Mouse (Mus musculus): Measurements from ENCODE around the gene Rnf5. TPM values are rescaled to one million over a fixed set of nuclear protein-coding genes. Genes with fewer than 3 reads are reported as not detected.

The Rnf5 gene
- polyA plus RNA-seq, 1 experiment from 2014 or later, result 80.8 TPM

DNA sequence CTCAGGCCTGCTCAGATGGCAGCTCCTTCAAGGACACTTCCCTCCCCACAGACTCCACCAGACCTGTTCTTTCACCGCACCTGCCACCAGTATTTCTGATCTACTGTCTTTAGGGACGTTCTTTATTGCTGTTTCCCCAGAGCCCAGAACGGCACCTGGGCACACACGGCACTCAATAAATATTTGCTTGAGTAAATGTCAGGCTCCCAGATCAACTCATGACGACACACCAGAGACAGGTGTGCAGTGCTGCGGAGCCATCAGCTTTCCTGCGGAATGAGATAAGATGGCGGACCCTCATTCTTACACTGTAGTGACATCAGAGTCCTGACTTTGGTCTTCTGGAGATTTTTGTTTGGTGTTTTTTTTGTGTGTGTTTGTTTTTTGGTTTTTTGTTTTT is 17.5 kb upstream of the Rnf5 start:
- DNase-seq (ENCODE audit: low spot score) (no peak), ATAC-seq (ENCODE audit: low read depth) (no peak)
- Histone ChIP-seq H3K27ac (replicated peaks; ENCODE audit: low read depth, low read length) (no peak overlapping the region), H3K9me3 (ENCODE audit: control insufficient read depth, low read length) (no peaks in the 10 kb centered on the region), H3K9ac (ENCODE audit: low read depth, low read length) (no peak overlapping the region), H3K4me2 (ENCODE audit: low read depth, low read length) (no peak overlapping the region), H3K4me1 (ENCODE audit: control insufficient read depth, insufficient read depth, low read length) (peaks cover 1% of the 10 kb centered on the region; the same call in 1 of the 2 replicates), H3K4me3 (ENCODE audit: low read depth, low read length) (no peak overlapping the region), H3K36me3 (ENCODE audit: control insufficient read depth, insufficient read depth, low read length) (peaks cover 71% of the 10 kb centered on the region), H3K27me3 (replicated peaks; ENCODE audit: control insufficient read depth, insufficient read depth, low read length) (no peaks in the 10 kb centered on the region)
- WGBS, result 88% methylated on average over 8 of the region's 8 CpGs

DNA sequence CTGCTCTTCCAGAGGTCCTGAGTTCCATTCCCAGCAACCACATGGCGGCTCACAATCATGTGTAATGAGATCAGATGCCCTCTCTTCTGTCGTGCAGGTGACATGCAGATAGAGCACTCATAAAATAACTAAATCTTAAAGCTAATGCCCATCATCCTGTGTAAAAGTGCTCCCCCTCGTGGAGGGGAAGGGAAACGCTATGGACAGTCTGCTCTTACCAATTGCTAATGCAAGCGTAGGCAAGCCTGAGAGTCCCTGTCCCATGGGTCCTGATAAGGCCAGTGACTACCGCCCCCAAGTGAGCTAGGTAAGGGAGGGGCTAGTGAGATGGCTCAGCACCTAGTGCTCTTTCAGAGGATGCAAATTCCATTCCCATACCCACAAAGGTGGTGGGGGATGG is 15.5 kb upstream of the Rnf5 start:
- Histone ChIP-seq H3K4me3 (ENCODE audit: low read depth, low read length) (no peak overlapping the region), H3K27ac (replicated peaks; ENCODE audit: low read depth, low read length) (no peak overlapping the region), H3K9ac (ENCODE audit: low read depth, low read length) (no peak overlapping the region), H3K36me3 (ENCODE audit: control insufficient read depth, insufficient read depth, low read length) (peaks cover 71% of the 10 kb centered on the region), H3K4me2 (ENCODE audit: low read depth, low read length) (no peak overlapping the region), H3K27me3 (replicated peaks; ENCODE audit: control insufficient read depth, insufficient read depth, low read length) (no peaks in the 10 kb centered on the region), H3K9me3 (ENCODE audit: control insufficient read depth, low read length) (no peaks in the 10 kb centered on the region), H3K4me1 (ENCODE audit: control insufficient read depth, insufficient read depth, low read length) (no peaks in the 10 kb centered on the region)
- DNase-seq (ENCODE audit: low spot score) (peak; percentile 45), ATAC-seq (ENCODE audit: low read depth) (no peak)
- WGBS, result 12% methylated on average over 6 of the region's 6 CpGs

DNA sequence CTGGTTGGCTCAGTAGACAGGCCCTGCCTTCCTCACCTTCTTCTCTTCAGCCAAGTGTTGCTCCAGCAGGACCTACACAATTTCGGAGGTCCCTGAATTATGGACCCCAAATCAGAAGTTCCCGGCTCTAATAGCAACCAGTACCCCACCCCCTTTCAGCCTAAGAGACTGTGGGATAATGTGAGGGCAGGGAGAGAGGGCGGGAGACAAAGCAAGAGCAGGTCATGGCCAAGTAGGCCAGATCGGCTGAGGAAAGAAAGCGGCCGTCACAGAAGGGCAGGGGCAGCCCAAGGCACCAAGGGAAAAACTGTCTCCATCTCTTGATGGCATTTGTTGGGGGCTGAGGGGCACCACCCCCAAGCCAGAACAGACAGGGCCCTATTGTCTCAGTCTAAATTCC is 12.4 kb upstream of the Rnf5 start, which contains the start of gene Egfl8:
Gene Egfl8, minus strand, starts transcription at position 101 of the 400 bp plus-strand sequence.
- Histone ChIP-seq H3K4me3 (ENCODE audit: low read depth, low read length) (no peak within 1 kb of the TSS), H3K27me3 (replicated peaks; ENCODE audit: control insufficient read depth, insufficient read depth, low read length) (no peaks in the 10 kb centered on the region), H3K27ac (replicated peaks; ENCODE audit: low read depth, low read length) (no peak within 1 kb of the TSS), H3K9me3 (ENCODE audit: control insufficient read depth, low read length) (no peaks in the 10 kb centered on the region), H3K4me1 (ENCODE audit: control insufficient read depth, insufficient read depth, low read length) (no peaks in the 10 kb centered on the region), H3K36me3 (ENCODE audit: control insufficient read depth, insufficient read depth, low read length) (peaks cover 73% of the 10 kb centered on the region), H3K9ac (ENCODE audit: low read depth, low read length) (no peak within 1 kb of the TSS), H3K4me2 (ENCODE audit: low read depth, low read length) (no peak within 1 kb of the TSS)
- ATAC-seq (ENCODE audit: low read depth) (no peak; the same call in 1 of the 2 replicates), DNase-seq (ENCODE audit: low spot score) (no peak)
- 60% methylated on average over 6 of the region's 6 CpGs for WGBS

DNA sequence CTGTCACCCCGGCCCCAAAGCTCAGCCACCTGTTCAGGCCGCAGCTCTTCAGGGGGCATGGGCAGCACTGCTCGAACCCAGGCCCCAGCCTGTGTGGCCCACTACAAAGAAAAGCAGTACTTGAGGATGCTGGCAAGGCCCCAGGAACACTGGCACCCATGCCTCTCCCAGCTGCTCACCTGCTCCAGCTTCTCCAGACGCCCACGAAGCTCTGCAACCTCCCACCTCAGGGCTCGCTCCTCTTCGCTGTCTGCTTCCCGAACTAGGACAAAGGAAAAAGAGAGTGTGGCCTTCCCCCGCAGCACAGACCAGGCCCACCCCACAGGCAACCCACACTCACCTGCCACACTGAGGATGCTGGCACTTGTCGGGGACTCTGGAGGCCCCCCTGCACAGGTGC is 10.3 kb upstream of the Rnf5 start:
- WGBS, result 82% methylated on average over 10 of the region's 10 CpGs
- no peak overlapping the region for H3K9ac ChIP-seq (ENCODE audit: low read depth, low read length)

DNA sequence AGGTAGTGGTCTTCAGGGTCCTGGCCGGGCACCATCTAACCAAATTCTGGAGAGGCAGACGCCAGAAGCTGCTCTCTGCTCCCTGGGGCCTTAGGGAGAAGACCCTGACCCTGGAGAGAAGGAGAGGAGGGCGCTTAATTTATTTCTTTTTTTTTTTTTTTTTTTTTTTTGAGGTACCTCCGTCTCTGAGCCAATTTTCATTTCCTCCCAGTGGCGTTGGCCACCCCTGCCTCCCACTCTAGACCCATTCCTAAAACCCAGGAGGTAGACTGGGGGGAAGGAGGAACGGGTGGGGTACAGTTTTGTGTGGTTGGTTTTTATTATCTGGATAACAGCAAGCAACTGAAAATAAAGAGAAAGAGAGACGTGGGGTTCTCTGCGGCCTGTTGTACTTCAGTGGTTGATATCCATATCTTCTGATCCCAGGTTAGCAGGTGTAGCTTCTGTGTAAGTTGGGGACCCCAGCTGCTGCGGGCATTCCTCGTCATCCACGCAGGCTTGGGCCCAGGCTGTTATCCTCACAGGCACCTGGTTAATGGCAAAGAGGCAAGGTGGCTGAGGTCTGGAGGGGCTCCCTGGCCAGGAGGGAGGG is 9.7 kb upstream of the Rnf5 start:
- peaks cover 63% of the 10 kb centered on the region for H3K36me3 ChIP-seq (ENCODE audit: control insufficient read depth, insufficient read depth, low read length)
- no peak overlapping the region for H3K27ac ChIP-seq (replicated peaks; ENCODE audit: low read depth, low read length)
- 91% methylated on average over 10 of the region's 11 CpGs for WGBS
- H3K4me2 ChIP-seq (ENCODE audit: low read depth, low read length), result no peak overlapping the region
- H3K27me3 ChIP-seq (replicated peaks; ENCODE audit: control insufficient read depth, insufficient read depth, low read length), result no peaks in the 10 kb centered on the region
- no peak overlapping the region for H3K4me3 ChIP-seq (ENCODE audit: low read depth, low read length)
- H3K9ac ChIP-seq (ENCODE audit: low read depth, low read length), result no peak overlapping the region
- DNase-seq (ENCODE audit: low spot score), result no peak
- ATAC-seq (ENCODE audit: low read depth), result no peak
- H3K4me1 ChIP-seq (ENCODE audit: control insufficient read depth, insufficient read depth, low read length), result no peaks in the 10 kb centered on the region
- no peaks in the 10 kb centered on the region for H3K9me3 ChIP-seq (ENCODE audit: control insufficient read depth, low read length)

More for the DNA sequence above, 10.3 kb upstream of the Rnf5 start:
- no peak overlapping the region for H3K27ac ChIP-seq (replicated peaks; ENCODE audit: low read depth, low read length)
- H3K4me2 ChIP-seq (ENCODE audit: low read depth, low read length), result no peak overlapping the region
- no peaks in the 10 kb centered on the region for H3K9me3 ChIP-seq (ENCODE audit: control insufficient read depth, low read length)
- H3K27me3 ChIP-seq (replicated peaks; ENCODE audit: control insufficient read depth, insufficient read depth, low read length), result no peaks in the 10 kb centered on the region
- ATAC-seq (ENCODE audit: low read depth), result no peak
- no peak overlapping the region for H3K4me3 ChIP-seq (ENCODE audit: low read depth, low read length)
- no peak for DNase-seq (ENCODE audit: low spot score)
- H3K36me3 ChIP-seq (ENCODE audit: control insufficient read depth, insufficient read depth, low read length), result peaks cover 63% of the 10 kb centered on the region
- no peaks in the 10 kb centered on the region for H3K4me1 ChIP-seq (ENCODE audit: control insufficient read depth, insufficient read depth, low read length)

DNA sequence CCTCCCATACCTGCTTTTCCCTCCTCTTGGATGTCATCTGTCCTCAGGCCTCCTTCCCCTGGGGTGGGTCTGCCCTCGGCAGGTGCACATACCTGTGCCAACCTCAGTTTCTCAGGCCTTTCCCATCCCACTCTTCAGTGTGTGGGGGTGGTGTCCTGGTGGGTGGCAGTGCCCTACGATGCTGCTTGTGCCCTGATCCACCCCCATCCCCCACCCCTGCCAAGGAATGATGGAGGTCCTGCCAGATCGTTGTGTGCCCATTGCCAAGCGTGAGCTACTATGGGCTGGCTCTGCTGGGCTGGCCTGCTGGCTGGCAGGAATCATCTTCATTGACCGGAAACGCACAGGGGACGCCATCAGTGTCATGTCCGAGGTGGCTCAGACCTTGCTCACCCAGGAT is 7.6 kb upstream of the Rnf5 start:
- H3K4me1 ChIP-seq (ENCODE audit: control insufficient read depth, insufficient read depth, low read length), result no peaks in the 10 kb centered on the region
- no peak overlapping the region for H3K27ac ChIP-seq (replicated peaks; ENCODE audit: low read depth, low read length)
- no peak overlapping the region for H3K4me3 ChIP-seq (ENCODE audit: low read depth, low read length)
- H3K36me3 ChIP-seq (ENCODE audit: control insufficient read depth, insufficient read depth, low read length), result peaks cover 47% of the 10 kb centered on the region
- no peaks in the 10 kb centered on the region for H3K9me3 ChIP-seq (ENCODE audit: control insufficient read depth, low read length)
- DNase-seq (ENCODE audit: low spot score) (no peak), ATAC-seq (ENCODE audit: low read depth) (no peak)
- no peak overlapping the region for H3K9ac ChIP-seq (ENCODE audit: low read depth, low read length)
- H3K27me3 ChIP-seq (replicated peaks; ENCODE audit: control insufficient read depth, insufficient read depth, low read length), result no peaks in the 10 kb centered on the region
- H3K4me2 ChIP-seq (ENCODE audit: low read depth, low read length), result no peak overlapping the region
- WGBS, result 89% methylated on average over 8 of the region's 8 CpGs

DNA sequence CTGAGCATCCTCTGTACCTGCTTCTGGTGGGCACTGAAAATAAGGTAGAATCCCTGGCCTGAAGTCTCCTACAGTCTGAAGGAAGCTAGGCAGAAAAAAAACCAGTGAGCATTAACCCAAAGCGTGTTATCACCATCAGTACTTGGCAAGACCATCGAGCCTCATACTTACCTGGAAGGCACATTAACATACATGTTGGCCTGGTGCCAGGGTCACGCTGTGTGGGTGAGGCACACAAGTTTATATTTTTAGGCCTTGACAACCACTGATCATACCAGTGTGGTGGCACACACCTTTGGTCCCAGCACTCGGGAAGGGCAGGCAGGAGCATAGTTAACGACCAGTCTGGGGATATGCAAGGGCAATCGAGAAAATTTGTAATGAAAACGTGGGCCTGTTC is 4.5 kb upstream of the Rnf5 start:
- peaks cover 9% of the 10 kb centered on the region for H3K4me1 ChIP-seq (ENCODE audit: control insufficient read depth, insufficient read depth, low read length)
- H3K9me3 ChIP-seq (ENCODE audit: control insufficient read depth, low read length), result no peaks in the 10 kb centered on the region
- WGBS, result 79% methylated on average over 7 of the region's 7 CpGs
- no peak for DNase-seq (ENCODE audit: low spot score)
- H3K9ac ChIP-seq (ENCODE audit: low read depth, low read length), result no peak overlapping the region
- no peaks in the 10 kb centered on the region for H3K27me3 ChIP-seq (replicated peaks; ENCODE audit: control insufficient read depth, insufficient read depth, low read length)
- ATAC-seq (ENCODE audit: low read depth), result no peak
- no peak overlapping the region for H3K4me3 ChIP-seq (ENCODE audit: low read depth, low read length)
- no peak overlapping the region for H3K27ac ChIP-seq (replicated peaks; ENCODE audit: low read depth, low read length)
- no peak overlapping the region for H3K4me2 ChIP-seq (ENCODE audit: low read depth, low read length)
- H3K36me3 ChIP-seq (ENCODE audit: control insufficient read depth, insufficient read depth, low read length), result peaks cover 24% of the 10 kb centered on the region

DNA sequence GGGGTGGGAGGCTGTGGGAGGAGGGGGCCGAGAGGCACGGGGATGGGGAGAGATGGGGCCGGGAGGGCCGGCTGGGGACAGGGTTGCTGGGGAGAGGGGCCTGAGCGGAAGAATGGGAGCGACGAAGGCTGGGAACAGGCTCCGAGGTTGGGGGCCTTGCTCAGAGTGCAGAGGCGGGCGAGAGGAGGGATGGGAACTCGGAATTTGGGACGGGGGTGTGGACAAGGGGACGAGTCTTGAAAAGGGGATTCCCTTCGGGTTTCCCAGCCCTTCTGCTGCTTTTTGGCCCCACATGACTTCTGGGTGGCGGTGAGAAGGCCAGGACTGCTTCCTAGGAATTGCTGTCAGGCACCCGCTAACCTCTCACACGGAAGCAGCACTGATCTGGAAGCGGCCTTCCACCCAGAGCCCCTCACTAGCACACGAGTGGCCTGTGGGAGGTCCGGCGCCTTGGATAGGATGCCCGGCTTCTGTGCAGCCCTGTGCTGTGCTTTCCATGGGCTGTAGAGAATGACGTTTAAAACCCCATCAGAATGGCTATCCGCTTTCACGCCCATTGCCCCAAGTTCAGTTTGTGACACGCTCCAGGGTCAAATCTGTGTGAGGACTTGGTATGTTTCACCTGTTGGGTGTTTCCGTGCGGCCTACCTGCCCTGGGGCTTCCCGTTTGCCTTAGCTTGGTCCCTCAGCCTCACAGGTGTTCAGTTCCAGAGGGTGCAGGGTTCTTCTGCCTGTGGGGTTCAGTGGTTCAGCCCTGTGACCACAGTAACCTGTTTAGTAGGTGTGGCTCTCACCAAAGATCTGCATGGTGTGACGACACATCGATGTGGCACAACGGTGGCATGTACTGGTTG is 2.9 kb upstream of the Rnf5 start:
- Histone ChIP-seq H3K4me2 (ENCODE audit: low read depth, low read length) (peak overlapping the region; percentile 90), H3K27ac (replicated peaks; ENCODE audit: low read depth, low read length) (peak overlapping the region; percentile 82), H3K9me3 (ENCODE audit: control insufficient read depth, low read length) (no peaks in the 10 kb centered on the region), H3K4me3 (ENCODE audit: low read depth, low read length) (peak overlapping the region; percentile 74), H3K9ac (ENCODE audit: low read depth, low read length) (peak overlapping the region; percentile 91), H3K36me3 (ENCODE audit: control insufficient read depth, insufficient read depth, low read length) (peaks cover 14% of the 10 kb centered on the region), H3K27me3 (replicated peaks; ENCODE audit: control insufficient read depth, insufficient read depth, low read length) (no peaks in the 10 kb centered on the region), H3K4me1 (ENCODE audit: control insufficient read depth, insufficient read depth, low read length) (peaks cover 17% of the 10 kb centered on the region)
- WGBS, result 14% methylated on average over 29 of the region's 32 CpGs
- DNase-seq (ENCODE audit: low spot score) (no peak), ATAC-seq (ENCODE audit: low read depth) (no peak)

Measured in embryonic facial prominence, embryonic 14.5 days (tissue).